Mouse (Mus musculus): ENCODE data around the gene Nsd1. TPM values are rescaled to one million over a fixed set of nuclear protein-coding genes. Genes with fewer than 3 reads are reported as not detected.

Nsd1 gene
- total and polyA plus RNA-seq, 2 experiments from 2014 or later: 56.2 to 103 TPM

DNA sequence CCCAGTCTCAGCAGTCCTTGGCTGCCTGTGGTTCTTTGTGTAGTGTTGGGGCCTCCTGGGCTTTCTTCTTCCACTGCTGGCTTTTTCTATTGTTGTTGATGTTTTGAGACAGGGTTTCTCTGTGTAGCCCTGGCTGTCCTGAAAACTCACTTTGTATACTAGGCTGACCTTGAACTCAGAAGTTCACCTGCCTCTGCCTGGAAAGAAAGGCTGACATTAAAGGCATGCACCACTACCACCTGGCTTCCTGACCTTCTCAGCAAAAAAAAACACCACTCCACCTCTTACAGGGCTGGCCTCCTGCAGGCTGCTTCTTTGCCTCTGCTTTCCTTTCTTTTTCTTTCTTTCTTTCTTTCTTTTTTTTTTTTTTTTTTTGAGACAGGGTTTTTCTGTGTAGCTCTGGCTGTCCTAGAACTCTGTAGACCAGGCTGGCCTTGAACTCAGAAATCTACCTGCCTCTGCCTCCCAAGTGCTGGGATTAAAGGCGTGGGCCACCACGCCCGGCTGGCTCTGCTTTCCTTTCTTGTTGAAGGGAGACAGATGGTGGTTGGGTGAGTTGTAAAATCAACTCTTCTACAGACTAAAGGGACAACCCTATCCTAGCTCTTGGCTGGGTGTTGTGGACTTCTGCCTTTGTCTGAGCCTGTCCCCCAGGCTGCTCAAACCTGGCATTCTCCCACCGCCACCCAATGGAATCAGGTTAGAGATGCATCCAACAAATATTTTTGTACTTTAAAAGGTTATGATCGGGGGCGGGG, 4.0 kb upstream of the Nsd1 start:
- no peak for TF ChIP-seq CTCF (IDR thresholded peaks at IDR 0.05)
- Histone ChIP-seq H3K4me2 (ENCODE audit: low read depth, low read length, poor library complexity, severe bottlenecking) (no peak overlapping the region), H3K4me3 (ENCODE audit: low read depth, low read length) (no peak overlapping the region), H3K9me3 (ENCODE audit: low read length) (no peaks in the 10 kb centered on the region), H3K36me3 (ENCODE audit: insufficient read depth, low read length) (no peaks in the 10 kb centered on the region), H3K4me1 (ENCODE audit: insufficient read depth, low read length) (no peaks in the 10 kb centered on the region), H3K27ac (ENCODE audit: low read depth, low read length) (no peak overlapping the region), H3K27me3 (ENCODE audit: insufficient read depth, low read length) (no peaks in the 10 kb centered on the region), H3K9ac (replicated peaks; ENCODE audit: low read length, poor library complexity, severe bottlenecking) (no peak overlapping the region)
- ATAC-seq (ENCODE audit: low FRiP score) (no peak), DNase-seq (ENCODE audit: low spot score) (no peak)
- 94% methylated on average over 6 of the region's 6 CpGs for WGBS

DNA sequence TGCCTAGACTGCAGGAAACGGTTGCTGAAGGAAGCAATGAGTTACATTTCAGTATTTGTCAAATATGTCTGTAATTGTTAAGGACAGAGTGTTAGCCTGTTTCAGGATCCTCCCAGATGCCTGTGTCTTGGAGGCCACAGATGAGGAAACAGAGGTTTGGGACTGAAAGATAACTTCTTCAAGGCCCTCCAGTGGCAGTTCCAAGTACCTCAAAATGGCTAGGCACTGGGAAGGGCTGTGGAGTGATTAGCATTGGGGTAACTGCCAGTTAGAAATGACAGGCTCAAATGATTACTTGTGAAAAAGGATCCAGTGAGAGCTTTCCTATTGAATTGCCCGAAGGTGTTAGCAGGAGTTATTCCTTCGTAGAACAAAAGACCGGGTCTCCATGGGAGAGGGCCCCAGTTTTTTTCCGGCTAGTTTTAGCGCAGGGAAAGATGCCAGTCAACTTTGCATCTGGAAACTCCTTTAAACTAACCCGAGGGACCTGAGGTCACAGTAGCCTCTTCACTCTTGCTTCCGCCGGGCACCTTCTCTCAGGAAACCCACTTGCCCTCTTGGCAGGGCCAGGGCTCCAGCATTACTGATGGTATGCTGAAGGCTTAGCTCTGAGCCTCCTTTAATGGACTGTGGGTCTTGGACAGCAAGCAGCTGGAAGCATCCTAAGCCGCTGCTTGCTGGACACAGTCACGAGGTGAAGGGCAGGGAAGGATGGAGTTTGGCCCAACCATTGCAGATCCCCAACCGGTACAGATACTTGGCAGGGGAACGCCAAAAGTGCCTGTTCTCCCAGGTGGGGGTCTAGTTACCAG, 539 bp upstream of the Nsd1 start:
- Histone ChIP-seq H3K4me2 (ENCODE audit: low read depth, low read length, poor library complexity, severe bottlenecking) (no peak overlapping the region), H3K9me3 (ENCODE audit: low read length) (no peaks in the 10 kb centered on the region), H3K9ac (replicated peaks; ENCODE audit: low read length, poor library complexity, severe bottlenecking) (no peak overlapping the region), H3K4me1 (ENCODE audit: insufficient read depth, low read length) (peaks cover 8% of the 10 kb centered on the region), H3K36me3 (ENCODE audit: insufficient read depth, low read length) (no peaks in the 10 kb centered on the region), H3K27ac (ENCODE audit: low read depth, low read length) (peak overlapping the region; percentile 88), H3K4me3 (ENCODE audit: low read depth, low read length) (no peak overlapping the region), H3K27me3 (ENCODE audit: insufficient read depth, low read length) (no peaks in the 10 kb centered on the region)
- TF ChIP-seq CTCF (IDR thresholded peaks at IDR 0.05): peak; percentile 43
- ATAC-seq (ENCODE audit: low FRiP score) (no peak), DNase-seq (ENCODE audit: low spot score) (no peak)
- WGBS: 62% methylated on average over 13 of the region's 13 CpGs

DNA sequence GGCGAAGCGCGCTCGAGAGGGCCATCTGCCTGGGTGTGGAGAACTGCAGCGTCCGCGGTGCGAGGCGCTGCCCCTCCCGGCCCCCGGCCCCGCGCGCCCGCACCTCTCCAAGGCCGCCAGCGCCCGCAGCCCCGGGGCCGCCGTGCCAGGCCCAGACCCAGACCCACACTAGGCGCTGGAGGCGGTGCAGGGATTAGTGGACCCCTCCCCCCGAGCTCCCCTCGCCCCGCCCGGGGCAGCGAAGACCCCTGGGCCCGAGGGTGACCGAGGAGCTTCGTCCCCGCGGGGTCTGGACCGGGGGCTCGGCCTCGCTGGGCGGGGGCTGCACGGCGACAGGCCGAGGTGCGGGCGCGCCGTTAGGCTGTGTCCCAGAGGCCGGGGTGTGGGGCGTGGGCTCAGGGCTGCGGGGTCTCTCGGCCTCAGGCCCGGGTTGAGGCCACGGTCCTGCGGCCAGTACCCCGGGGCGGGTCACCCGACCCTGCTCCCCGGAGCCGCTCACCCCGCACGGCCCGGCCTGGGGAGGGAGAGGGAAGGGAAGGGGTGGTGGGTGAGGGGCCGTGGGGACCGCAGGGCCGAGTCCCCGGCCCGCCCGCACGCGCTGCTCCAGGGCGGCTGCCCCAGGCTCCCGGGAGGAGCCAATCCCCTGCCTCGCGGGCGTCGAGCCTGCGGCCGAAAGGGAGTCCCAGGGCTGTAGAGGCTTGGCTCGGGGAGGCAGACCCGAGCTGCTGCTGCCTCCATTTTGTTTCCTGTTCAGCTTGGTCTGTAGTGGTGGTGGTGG, 800 bp downstream of the Nsd1 start:
- DNase-seq (ENCODE audit: low spot score) (peak; percentile 61), ATAC-seq (ENCODE audit: low FRiP score) (peak; percentile 61)
- WGBS: 2% methylated on average over 73 of the region's 77 CpGs
- Histone ChIP-seq H3K9ac (replicated peaks; ENCODE audit: low read length, poor library complexity, severe bottlenecking) (peak overlapping the region; percentile 91), H3K4me2 (ENCODE audit: low read depth, low read length, poor library complexity, severe bottlenecking) (peak overlapping the region; percentile 82), H3K36me3 (ENCODE audit: insufficient read depth, low read length) (0 out of 2 replicates have a peak, but pooled peaks cover 2% of the 10 kb centered on the region), H3K4me1 (ENCODE audit: insufficient read depth, low read length) (peaks cover 17% of the 10 kb centered on the region), H3K9me3 (ENCODE audit: low read length) (no peaks in the 10 kb centered on the region), H3K27me3 (ENCODE audit: insufficient read depth, low read length) (no peaks in the 10 kb centered on the region), H3K27ac (ENCODE audit: low read depth, low read length) (peak overlapping the region; percentile 88), H3K4me3 (ENCODE audit: low read depth, low read length) (peak overlapping the region; percentile 74)
- no peak for TF ChIP-seq CTCF (IDR thresholded peaks at IDR 0.05)

GRCm38 (mm10) chr13:55210971-55211220, 1.3 kb downstream of the Nsd1 start:
- ATAC-seq (ENCODE audit: low FRiP score) (peak; percentile 61), DNase-seq (ENCODE audit: low spot score) (no peak)
- Histone ChIP-seq H3K4me2 (ENCODE audit: low read depth, low read length, poor library complexity, severe bottlenecking) (peak overlapping the region; percentile 82), H3K27ac (ENCODE audit: low read depth, low read length) (peak overlapping the region; percentile 88), H3K36me3 (ENCODE audit: insufficient read depth, low read length) (0 out of 2 replicates have a peak, but pooled peaks cover 2% of the 10 kb centered on the region), H3K9me3 (ENCODE audit: low read length) (no peaks in the 10 kb centered on the region), H3K4me1 (ENCODE audit: insufficient read depth, low read length) (peaks cover 22% of the 10 kb centered on the region), H3K9ac (replicated peaks; ENCODE audit: low read length, poor library complexity, severe bottlenecking) (peak overlapping the region; percentile 91), H3K27me3 (ENCODE audit: insufficient read depth, low read length) (no peaks in the 10 kb centered on the region), H3K4me3 (ENCODE audit: low read depth, low read length) (peak overlapping the region; percentile 74)
- no peak for TF ChIP-seq CTCF (IDR thresholded peaks at IDR 0.05)
- 3% methylated on average over 14 of the region's 17 CpGs for WGBS

DNA sequence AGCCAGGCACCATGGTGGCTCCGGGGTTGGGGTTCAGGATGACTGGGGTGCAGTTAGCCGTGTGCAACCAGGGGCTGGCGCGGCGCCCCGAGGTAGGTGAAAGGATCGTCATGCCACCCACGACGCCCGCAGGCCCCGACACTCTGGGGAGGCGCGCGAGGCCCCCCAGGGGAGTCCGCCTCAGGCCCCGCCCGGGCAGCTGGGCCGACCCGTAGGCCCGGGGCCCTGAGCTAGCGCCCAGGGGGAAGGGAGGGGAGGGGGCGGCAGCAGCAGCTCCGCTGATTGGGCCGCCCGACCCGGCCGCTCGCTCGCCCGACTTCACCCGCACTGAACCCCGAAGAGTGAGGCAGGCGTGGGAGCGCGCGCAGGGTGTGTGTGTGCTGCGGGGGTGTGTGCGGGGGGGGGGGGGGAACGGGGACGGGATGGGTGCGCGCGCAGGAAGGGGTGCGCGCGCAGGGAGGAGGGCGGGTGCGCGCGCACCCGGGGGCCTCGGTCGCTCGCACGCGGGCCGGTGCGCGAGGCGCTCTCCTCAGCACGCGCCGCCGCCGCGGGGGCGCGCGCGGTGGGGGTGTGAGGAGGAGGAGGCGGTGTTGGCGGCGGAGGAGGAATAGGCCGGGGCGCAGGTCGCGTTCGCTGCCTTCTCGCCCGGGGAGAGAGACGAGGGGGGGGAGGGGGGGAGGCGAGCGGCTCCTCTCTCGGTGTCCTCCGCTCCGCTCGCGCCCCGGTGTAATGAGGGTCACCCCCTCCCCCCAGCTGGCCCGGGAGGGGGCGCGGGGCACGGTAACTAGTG, 1.8 kb downstream of the Nsd1 start:
- peak overlapping the region; percentile 82 for H3K4me2 ChIP-seq (ENCODE audit: low read depth, low read length, poor library complexity, severe bottlenecking)
- H3K4me3 ChIP-seq (ENCODE audit: low read depth, low read length): peak overlapping the region; percentile 74
- ATAC-seq (ENCODE audit: low FRiP score): peak; percentile 76
- H3K9me3 ChIP-seq (ENCODE audit: low read length): no peaks in the 10 kb centered on the region
- H3K27me3 ChIP-seq (ENCODE audit: insufficient read depth, low read length): no peaks in the 10 kb centered on the region
- under 1% methylated on average over 30 of the region's 93 CpGs for WGBS
- peak overlapping the region; percentile 91 for H3K9ac ChIP-seq (replicated peaks; ENCODE audit: low read length, poor library complexity, severe bottlenecking)
- H3K4me1 ChIP-seq (ENCODE audit: insufficient read depth, low read length): peaks cover 25% of the 10 kb centered on the region
- DNase-seq (ENCODE audit: low spot score): peak; percentile 94
- 0 out of 2 replicates have a peak, but pooled peaks cover 2% of the 10 kb centered on the region for H3K36me3 ChIP-seq (ENCODE audit: insufficient read depth, low read length)
- peak overlapping the region; percentile 88 for H3K27ac ChIP-seq (ENCODE audit: low read depth, low read length)
- TF ChIP-seq CTCF (IDR thresholded peaks at IDR 0.05): no peak

All from midbrain, postnatal 0 days (tissue).